Mouse (Mus musculus): ENCODE results near the gene Pld5.

Gene Pld5

GRCm38 (mm10) chr1:175943168-175943567 is 331.9 kb downstream of the Pld5 start:
- no peak for DNase-seq

- DNase-seq = no peak
Observed at GRCm38 (mm10) chr1:175938731-175939130, 336.4 kb downstream of the Pld5 start.

GRCm38 (mm10) chr1:175936282-175936737 is 338.8 kb downstream of the Pld5 start:
- DNase-seq = peak; percentile 71

GRCm38 (mm10) chr1:175931391-175931790 is 343.7 kb downstream of the Pld5 start:
- DNase-seq = no peak

GRCm38 (mm10) chr1:175923848-175924787 is 351.0 kb downstream of the Pld5 start:
- DNase-seq = peak; percentile 85

- no peak for DNase-seq
Observed at GRCm38 (mm10) chr1:175921091-175921490, 354.0 kb downstream of the Pld5 start.

- no peak for DNase-seq
Observed at GRCm38 (mm10) chr1:175920029-175920428, 355.1 kb downstream of the Pld5 start, which contains the start of gene Gm38100. TSS of gene Gm38100 (plus strand) at chr1:175920329.

GRCm38 (mm10) chr1:175913728-175914303 is 361.3 kb downstream of the Pld5 start:
- no peak for DNase-seq
